Mouse (Mus musculus) cerebellum, adult 2 months (tissue): ENCODE results near the gene Srsf3.

Experiments
- CTCF ChIP-seq: fragments of 200-500 bp; IDR thresholded peaks from 2 replicates; pipeline ENCODE4 v1.5.1; 2011; ENCODE audit warnings: low read depth, mild to moderate bottlenecking, control low read depth, low read length, moderate library complexity, borderline replicate concordance; ENCODE audit not compliant: insufficient read depth
- POLR2A ChIP-seq: fragments of 200-500 bp; IDR thresholded peaks from 2 replicates; pipeline ENCODE4 v1.6.1; 2011; ENCODE audit warnings: low read length, control low read depth, borderline replicate concordance; ENCODE audit not compliant: insufficient read depth

DNA sequence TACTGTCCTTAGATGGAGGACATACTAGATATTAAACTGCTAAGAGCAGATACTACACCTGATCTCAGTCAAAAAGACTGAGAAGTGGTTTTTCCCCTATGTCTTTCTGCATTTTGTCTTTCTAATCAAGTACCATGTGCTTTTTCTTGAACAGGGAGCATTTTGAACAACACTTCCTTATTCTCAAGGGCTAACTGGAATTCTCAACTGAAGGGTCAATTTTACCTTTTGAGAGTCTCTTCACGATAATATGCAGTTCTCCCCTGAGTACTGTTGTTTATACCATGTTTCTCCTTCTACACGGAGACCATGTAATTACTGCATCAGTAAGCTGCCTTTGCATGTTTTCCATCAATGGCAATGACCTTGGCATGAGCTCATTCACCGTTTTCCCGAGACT, 42.4 kb upstream of the Srsf3 start:
- no peak for TF ChIP-seq CTCF
- TF ChIP-seq POLR2A = no peak
